Mouse (Mus musculus): ENCODE results near the gene Akap2.
A peak's percentile ranks its signal among the peaks of the same experiment; 100 is the strongest.
"Not testable (repeated sequence)": the region's sequence is repeated elsewhere in the genome, so short reads cannot be mapped to it uniquely, and the experiment has no call there.

The Akap2 gene

DNA sequence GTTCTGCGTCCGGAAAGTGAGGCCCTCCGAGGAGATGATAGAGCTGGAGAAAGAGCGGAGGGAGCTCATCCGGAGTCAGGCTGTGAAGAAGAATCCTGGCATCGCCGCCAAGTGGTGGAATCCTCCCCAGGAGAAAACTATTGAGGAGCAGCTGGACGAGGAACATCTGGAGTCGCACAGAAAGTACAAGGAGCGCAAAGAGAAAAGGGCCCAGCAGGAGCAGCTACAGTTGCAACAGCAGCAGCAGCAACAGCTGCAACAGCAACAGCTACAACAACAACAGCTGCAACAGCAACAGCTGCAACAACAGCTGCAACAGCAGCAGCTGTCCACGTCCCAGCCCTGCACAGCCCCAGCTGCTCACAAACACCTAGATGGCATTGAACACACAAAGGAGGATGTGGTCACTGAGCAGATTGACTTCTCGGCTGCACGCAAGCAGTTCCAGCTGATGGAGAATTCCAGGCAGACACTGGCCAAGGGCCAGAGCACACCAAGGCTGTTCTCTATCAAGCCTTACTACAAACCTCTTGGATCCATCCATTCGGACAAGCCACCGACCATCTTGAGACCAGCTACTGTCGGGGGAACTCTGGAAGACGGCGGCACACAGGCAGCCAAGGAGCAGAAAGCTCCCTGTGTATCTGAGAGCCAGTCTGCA lies 138.0 kb downstream of the Akap2 start:
- ATAC-seq (ENCODE audit: insufficient number of reproducible peaks, low FRiP score, low TSS enrichment), result no peak

DNA sequence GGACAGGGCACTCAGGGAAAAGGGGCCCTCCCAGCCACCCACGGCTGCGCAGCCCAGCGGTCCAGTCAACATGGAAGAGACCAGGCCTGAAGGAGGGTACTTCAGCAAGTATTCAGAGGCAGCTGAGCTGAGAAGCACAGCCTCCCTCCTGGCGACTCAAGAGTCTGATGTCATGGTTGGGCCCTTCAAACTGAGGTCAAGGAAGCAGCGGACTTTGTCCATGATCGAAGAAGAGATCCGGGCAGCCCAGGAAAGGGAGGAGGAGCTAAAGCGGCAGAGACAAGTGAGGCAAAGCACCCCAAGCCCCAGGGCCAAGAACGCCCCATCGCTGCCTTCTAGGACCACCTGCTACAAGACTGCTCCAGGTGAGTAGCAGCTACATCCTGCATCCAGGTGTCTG lies 139.2 kb downstream of the Akap2 start:
- no peak for ATAC-seq (ENCODE audit: insufficient number of reproducible peaks, low FRiP score, low TSS enrichment)

- ATAC-seq (ENCODE audit: insufficient number of reproducible peaks, low FRiP score, low TSS enrichment), result no peak
These were observed 142.8 kb downstream of the Akap2 start for GRCm38 (mm10) chr4:57860204-57860611.

DNA sequence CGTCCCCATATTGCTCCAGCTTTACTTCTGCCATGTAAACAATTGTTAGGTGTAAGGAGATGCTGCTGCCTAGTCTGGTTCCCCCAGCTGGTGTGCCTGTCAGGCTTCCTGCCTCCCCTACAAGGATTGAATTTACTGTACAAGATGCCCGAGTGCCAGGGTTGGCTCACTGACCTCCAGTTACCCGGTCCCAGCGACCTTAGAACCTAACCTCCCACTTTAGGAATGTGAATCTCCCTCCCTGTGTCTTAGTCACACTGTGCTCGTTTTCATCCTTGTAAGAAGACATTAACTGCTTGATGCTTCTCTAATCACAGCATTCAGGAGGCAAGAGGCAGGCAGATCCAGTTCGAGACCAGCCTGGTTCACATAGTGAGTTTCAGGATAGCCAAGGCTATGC lies 143.7 kb downstream of the Akap2 start:
- ATAC-seq (ENCODE audit: insufficient number of reproducible peaks, low FRiP score, low TSS enrichment), result no peak

- ATAC-seq (ENCODE audit: insufficient number of reproducible peaks, low FRiP score, low TSS enrichment), result no peak
These were observed 144.4 kb downstream of the Akap2 start for GRCm38 (mm10) chr4:57861856-57862255.

GRCm38 (mm10) chr4:57862269-57862986 lies 145.0 kb downstream of the Akap2 start:
- ATAC-seq (ENCODE audit: insufficient number of reproducible peaks, low FRiP score, low TSS enrichment), result no peak

- no peak for ATAC-seq (ENCODE audit: insufficient number of reproducible peaks, low FRiP score, low TSS enrichment)
These were observed 148.6 kb downstream of the Akap2 start for GRCm38 (mm10) chr4:57866088-57866487.

DNA sequence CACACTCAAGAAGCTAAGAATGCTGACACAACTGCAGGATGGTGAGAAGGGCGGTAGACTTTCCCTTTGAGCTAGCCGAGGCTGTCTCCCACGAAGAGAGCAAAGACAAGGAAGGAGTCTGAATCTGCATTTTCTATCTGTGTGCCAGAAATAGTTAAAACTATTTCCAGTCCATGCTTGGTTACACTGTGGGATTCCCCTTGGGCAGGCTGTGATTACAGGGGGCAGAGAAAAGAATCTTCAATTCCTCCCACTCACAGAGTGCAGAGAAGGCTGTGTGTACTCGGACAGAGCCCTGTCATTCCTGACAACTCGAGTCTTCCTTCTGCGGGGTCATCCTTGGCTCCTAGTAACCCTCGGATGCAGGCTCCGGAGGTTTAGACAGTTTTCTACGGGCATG lies 149.5 kb downstream of the Akap2 start:
- ATAC-seq (ENCODE audit: insufficient number of reproducible peaks, low FRiP score, low TSS enrichment), result no peak

DNA sequence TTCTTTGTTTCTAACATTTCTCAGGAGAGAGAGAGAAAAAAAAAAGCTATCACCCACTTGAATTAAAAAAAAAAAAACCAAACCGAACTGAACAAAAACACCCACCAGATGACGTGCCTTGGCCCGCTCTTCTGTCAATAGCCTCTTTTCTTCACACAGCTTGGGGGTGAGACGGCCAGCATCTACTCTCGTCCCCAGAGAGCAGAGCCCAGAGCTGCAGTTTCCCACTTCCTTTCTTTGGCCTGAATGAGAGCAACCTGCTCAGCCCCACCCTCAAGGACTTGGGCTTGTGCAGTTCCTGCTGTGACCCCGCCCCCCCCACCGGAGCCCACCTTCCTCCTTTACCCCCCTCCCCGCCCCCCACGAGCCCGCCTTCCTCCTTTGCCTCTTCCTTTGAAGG lies 150.0 kb downstream of the Akap2 start:
- ATAC-seq (ENCODE audit: insufficient number of reproducible peaks, low FRiP score, low TSS enrichment), result no peak

DNA sequence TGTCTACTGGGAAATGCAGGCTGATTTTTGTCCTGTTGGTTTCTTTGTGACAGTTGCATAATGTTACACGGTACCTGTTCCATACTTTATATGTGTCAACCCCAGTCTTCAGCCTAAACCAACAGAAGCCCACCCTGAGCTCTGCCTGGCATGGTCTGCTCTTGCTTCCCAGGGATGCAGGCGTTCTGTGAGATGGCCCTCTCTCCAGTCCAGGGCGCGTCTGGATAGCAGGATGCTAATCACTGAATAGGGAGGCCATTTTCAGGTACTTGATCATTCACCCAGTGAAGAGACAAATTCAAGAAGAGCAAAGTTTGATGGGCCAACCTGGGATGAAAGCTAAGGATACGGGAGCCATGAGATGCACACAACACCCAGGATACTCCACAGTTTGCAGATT lies 161.7 kb downstream of the Akap2 start:
- ATAC-seq (ENCODE audit: insufficient number of reproducible peaks, low FRiP score, low TSS enrichment), result no peak

- 0 out of 2 replicates have a peak, but pooled peaks have one; percentile 36 for ATAC-seq (ENCODE audit: insufficient number of reproducible peaks, low FRiP score, low TSS enrichment)
These were observed 162.4 kb downstream of the Akap2 start for GRCm38 (mm10) chr4:57879804-57880357.

GRCm38 (mm10) chr4:57883520-57884421 lies 166.3 kb downstream of the Akap2 start:
- no peak for ATAC-seq (ENCODE audit: insufficient number of reproducible peaks, low FRiP score, low TSS enrichment)

- ATAC-seq (ENCODE audit: insufficient number of reproducible peaks, low FRiP score, low TSS enrichment), result no peak
These were observed 167.1 kb downstream of the Akap2 start for GRCm38 (mm10) chr4:57884511-57884910.

DNA sequence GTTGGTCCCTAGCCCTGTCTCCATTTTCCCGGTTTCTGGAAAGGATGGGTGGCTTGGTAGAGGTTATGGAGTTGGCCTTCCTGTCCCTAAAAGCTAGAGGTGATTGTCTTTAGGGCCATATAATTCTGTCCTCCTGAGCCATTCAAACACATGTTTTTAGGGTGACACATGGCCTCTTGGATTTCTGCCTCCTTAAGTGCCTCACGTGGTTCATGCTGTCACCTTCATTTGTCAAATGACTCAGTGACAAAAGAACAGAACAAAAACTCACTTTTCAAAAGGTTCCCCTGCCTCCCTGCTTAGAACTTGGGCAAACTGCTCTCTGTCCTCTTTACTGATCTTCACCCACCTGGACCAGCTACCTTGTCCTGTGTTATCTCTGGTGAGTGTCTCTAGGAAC lies 167.7 kb downstream of the Akap2 start:
- no peak for ATAC-seq (ENCODE audit: insufficient number of reproducible peaks, low FRiP score, low TSS enrichment)

DNA sequence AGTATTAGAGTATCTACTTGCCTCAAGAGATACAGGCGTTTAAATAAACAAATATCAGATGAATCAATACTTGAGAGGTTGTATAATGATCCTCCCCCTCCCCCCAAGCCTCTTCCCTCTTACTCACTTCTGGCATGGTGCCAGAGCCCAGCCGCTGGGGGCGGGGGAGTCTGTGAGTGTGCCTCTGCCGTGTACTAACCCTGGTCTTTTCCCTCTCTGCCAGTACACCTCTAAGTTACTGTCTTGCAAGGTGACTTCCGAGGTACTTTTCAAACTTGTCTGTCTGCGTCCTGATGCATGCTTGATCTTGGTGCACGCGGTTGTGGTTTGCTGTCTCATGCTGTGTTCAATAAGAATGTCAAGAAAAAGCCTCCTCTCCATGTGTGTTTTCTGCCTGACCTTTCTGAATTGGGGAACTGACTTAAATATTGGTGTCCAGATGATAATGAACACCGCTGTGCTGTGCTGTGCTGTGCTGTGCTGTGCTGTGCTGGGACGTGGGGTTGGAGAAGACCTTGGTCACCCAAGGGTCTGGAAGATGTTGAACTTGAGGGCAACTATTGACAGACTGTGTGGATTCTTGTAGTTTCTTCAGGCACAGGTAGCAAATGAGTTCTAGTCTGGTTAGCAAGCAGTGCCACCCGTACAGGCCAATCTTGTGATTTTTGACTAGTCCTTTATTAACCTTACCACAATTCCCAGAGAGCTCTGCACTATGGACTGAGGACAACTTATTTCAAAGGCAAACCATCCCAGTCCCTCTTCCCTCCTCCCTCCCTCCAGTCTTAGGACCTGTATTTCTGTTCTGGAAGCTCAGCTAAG lies 168.8 kb downstream of the Akap2 start:
- ATAC-seq (ENCODE audit: insufficient number of reproducible peaks, low FRiP score, low TSS enrichment), result no peak

DNA sequence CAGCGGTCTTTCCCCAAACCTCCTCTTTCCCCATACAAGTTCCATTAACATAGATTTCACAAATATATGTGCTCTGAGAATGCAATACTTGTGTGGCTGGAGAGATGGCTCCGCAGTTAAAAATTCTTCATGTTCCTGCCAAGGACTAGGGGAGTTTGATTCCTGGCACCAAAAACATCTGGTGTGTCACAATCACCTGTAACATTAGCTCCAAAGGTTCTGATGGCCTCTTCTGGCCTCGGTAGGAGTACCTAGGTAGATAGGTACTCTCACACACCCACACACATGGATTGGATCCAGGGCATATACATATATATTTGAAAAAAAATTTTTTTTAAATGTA lies 169.4 kb downstream of the Akap2 start:
- ATAC-seq (ENCODE audit: insufficient number of reproducible peaks, low FRiP score, low TSS enrichment), result no peak

DNA sequence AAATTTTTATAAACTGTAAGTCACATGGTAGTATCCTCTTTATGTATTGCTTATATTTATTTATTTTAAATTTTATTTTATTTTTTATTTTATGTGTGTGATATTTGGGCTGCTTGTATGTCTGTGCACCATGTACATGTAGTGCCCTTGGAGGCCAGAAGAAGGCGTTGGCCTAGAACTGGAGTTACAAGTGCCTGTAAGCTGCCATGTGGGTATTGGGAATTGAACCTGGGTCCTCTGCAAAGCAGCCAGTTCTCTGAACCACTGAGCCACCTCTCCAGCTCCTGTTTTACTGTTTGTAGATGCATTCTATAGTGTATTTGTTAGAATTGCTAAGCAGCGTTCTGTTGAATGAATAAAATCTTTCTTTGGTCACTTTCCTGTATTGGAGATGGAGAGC lies 170.8 kb downstream of the Akap2 start:
- ATAC-seq (ENCODE audit: insufficient number of reproducible peaks, low FRiP score, low TSS enrichment), result no peak

DNA sequence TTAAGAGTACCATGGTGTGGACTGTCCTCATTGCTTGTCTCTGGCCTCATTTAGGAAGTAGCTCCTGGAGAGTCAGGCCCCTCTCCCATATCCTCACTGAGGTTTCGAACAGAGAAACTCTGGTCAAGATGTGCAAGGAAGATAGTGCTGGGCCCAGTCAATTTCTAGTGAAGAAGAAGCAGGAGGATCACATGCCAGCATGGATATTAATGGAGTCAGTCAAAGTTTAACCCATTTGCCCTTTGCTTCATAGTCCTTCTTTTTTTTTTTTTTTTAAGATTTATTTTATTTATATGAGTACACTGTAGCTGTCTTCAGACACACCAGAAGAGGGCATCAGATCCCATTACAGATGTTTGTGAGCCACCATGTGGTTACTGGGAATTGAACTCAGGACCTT lies 171.5 kb downstream of the Akap2 start:
- not testable (repeated sequence) for ATAC-seq (ENCODE audit: insufficient number of reproducible peaks, low FRiP score, low TSS enrichment)

DNA sequence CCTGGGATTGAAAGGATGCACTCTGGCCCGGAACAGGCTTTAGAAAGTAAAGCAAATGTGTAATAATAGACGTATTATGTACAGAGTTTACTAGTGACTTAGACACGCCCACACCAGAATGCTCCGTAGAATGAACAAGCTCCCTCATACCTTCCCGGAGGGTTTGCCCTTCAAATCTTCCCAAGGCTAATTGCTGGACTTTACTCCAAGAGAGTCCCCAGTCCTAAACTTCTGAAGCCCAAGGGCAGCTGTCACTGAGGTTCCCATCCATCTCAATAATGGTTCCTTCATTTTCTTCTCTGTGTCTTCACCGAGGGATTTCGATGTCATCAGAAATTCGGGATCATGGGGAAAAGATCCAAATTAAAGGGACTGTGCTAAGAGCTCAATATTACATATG lies 172.3 kb downstream of the Akap2 start:
- ATAC-seq (ENCODE audit: insufficient number of reproducible peaks, low FRiP score, low TSS enrichment), result no peak

DNA sequence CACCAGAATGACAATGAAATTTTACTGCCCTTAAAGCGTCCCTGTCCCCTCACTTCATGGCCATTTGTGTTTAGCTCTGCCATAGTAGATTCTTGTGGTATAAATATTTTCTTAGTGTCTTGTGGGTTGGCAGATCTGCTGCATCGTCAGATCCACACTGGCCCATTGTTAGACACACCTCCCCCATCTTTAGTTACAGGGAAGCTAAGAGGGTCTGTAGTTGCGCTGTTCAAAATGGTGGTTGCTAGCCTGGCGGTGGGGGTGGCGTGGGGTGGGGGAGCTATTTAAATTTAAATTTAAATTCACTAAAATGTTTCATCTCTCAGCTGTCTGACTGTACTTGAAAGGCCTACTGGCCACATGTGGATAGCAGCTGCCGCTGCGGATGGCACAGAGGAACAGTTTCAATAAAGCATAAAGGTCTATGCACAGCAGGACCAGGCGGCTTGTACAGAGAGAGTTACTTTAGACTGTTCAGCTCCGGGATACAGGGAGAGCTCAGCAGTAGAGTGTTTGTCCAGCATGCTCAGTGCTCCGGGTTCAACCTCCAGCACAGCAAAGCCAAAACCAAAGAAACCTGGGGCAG lies 174.6 kb downstream of the Akap2 start:
- ATAC-seq (ENCODE audit: insufficient number of reproducible peaks, low FRiP score, low TSS enrichment), result no peak
